Mouse (Mus musculus) liver, postnatal 0 days (tissue): ENCODE data around the gene Aldh4a1. TPM values are rescaled to one million over a fixed set of nuclear protein-coding genes. Genes with fewer than 3 reads are reported as not detected.

Experiments
- ATAC-seq: fragments of 200-750 bp; cut with Nextera tagmentation; 2 replicates; pipeline ENCODE4 v1.8.0; 2017; ENCODE audit warnings: mild to moderate bottlenecking, moderate library complexity
- DNase-seq: peaks from one replicate; pipeline ENCODE4 v3.0.0-alpha.2; 2016
- H3K27ac ChIP-seq: fragments of 300-500 bp; sonication (generic); 2 replicates; pipeline ENCODE4 v1.5.1; 2014; ENCODE audit warnings: antibody characterized with exemption, moderate library complexity, mild to moderate bottlenecking, low read depth
- H3K27me3 ChIP-seq: fragments of 300-500 bp; sonication (generic); 2 replicates; pipeline ENCODE4 v1.6.1; 2014; ENCODE audit warnings: low read length, control low read depth, mixed read lengths; ENCODE audit not compliant: insufficient read depth
- H3K36me3 ChIP-seq: fragments of 300-500 bp; sonication (generic); replicated peaks from 2 replicates; pipeline ENCODE4 v1.6.1; 2014; ENCODE audit warnings: mild to moderate bottlenecking, control low read depth, low read length, moderate library complexity, mixed read lengths; ENCODE audit not compliant: insufficient read depth
- H3K4me1 ChIP-seq: fragments of 300-500 bp; sonication (generic); 2 replicates; pipeline ENCODE4 v1.6.1; 2014; ENCODE audit warnings: antibody characterized with exemption, mild to moderate bottlenecking, control low read depth; ENCODE audit not compliant: insufficient read depth
- H3K4me2 ChIP-seq: fragments of 300-500 bp; sonication (generic); 2 replicates; pipeline ENCODE4 v1.6.1; 2014; ENCODE audit warnings: low read depth, mild to moderate bottlenecking, low read length, moderate library complexity, mixed read lengths
- H3K4me3 ChIP-seq: fragments of 300-500 bp; sonication (generic); 2 replicates; pipeline ENCODE4 v1.5.1; 2014; ENCODE audit warnings: low read depth, low read length
- H3K9ac ChIP-seq: fragments of 300-500 bp; sonication (generic); replicated peaks from 2 replicates; pipeline ENCODE4 v1.6.1; 2014; ENCODE audit warnings: mild to moderate bottlenecking, moderate library complexity
- H3K9me3 ChIP-seq: fragments of 300-500 bp; sonication (generic); 2 replicates; pipeline ENCODE4 v1.6.1; 2016; ENCODE audit warnings: mild to moderate bottlenecking, control low read depth, low read length, mixed read lengths
- CTCF ChIP-seq: sonication (generic); IDR thresholded peaks from 2 replicates; pipeline ENCODE4 v1.5.1; 2016; ENCODE audit warnings: antibody characterized with exemption, low read depth
- EP300 ChIP-seq: IDR thresholded peaks from 2 replicates; pipeline ENCODE4 v1.6.1; 2016; ENCODE audit warnings: antibody characterized with exemption, low read depth, mild to moderate bottlenecking
- WGBS: fragments of 180-500 bp; shearing (Covaris S2); extraction: QIAGEN DNeasy Blood & Tissue Kit; methylation state at CpG from one replicate; pipeline ENCODE4 v1.1.7; 2014; ENCODE audit not compliant: insufficient replicate concordance; 5-methylcytosine and 5-hydroxymethylcytosine counted together
- polyA plus RNA-seq: library from polyadenylated mRNA; unstranded; fragments of >200 nt; fragmentation: Nextera tagmentation; extraction: Ambion mirVana; gene quantifications from 2 replicates; pipeline ENCODE4 v1.2.1, GENCODE M21; 2015

Gene Aldh4a1
- polyA plus RNA-seq, 1 experiment from 2014 or later = 86.3 TPM

DNA sequence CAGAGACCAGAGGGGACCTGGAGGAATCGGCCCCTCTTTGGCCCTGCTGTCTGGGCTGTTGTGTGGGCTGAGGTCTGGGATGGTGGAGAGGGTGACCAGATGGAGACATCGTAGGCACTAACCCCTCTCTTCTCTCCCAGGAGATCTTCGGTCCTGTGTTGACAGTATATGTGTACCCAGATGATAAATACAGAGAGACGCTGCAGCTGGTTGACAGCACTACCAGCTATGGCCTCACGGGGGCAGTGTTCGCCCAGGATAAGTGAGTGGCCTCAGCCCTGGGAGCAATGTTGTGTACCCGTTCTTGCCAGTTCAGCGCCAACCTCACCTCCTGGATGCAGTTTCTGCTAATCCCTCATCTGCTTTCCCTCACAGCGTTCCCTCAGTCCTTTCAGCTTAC is 21.3 kb downstream of the Aldh4a1 start:
- DNase-seq (peak; percentile 83), ATAC-seq (peak; percentile 35; the same call in 1 of the 2 replicates)
- Histone ChIP-seq H3K4me2 (no peak overlapping the region), H3K27ac (no peak overlapping the region), H3K4me1 (peaks cover 9% of the 10 kb centered on the region; the same call in 1 of the 2 replicates), H3K27me3 (no peaks in the 10 kb centered on the region), H3K9me3 (no peaks in the 10 kb centered on the region), H3K9ac (no peak overlapping the region), H3K4me3 (no peak overlapping the region), H3K36me3 (peaks cover 35% of the 10 kb centered on the region)
- TF ChIP-seq CTCF = peak; percentile 91
- no peak for TF ChIP-seq EP300
- WGBS = 23% methylated on average over 9 of the region's 9 CpGs

DNA sequence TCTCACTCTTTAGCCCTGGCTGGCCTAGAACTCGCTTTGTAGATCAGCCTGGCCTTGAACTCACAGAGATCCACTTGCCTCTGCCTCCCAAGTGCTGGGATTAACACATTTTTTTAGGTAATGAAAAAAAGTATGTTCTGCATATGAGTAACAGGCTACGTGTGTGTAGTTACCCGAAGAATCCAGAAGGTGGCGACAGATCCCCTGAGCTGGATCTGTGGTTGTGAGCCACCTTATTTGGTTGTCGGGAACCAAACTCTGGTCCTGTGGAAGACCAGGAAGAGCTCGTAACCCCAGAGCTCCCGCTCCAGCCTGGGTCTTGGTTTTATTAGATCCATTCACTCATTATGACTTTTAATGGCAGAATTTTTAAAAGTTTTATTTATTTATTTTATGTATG is 24.2 kb downstream of the Aldh4a1 start:
- no peaks in the 10 kb centered on the region for H3K27me3 ChIP-seq
- peak; percentile 50 for TF ChIP-seq CTCF
- no peak for TF ChIP-seq EP300
- H3K9me3 ChIP-seq = no peaks in the 10 kb centered on the region
- H3K36me3 ChIP-seq = peaks cover 39% of the 10 kb centered on the region
- H3K4me3 ChIP-seq = no peak overlapping the region
- no peaks in the 10 kb centered on the region for H3K4me1 ChIP-seq
- no peak for ATAC-seq
- no peak overlapping the region for H3K27ac ChIP-seq
- H3K9ac ChIP-seq = no peak overlapping the region
- WGBS = 78% methylated on average over 7 of the region's 7 CpGs
- no peak overlapping the region for H3K4me2 ChIP-seq
- no peak for DNase-seq

DNA sequence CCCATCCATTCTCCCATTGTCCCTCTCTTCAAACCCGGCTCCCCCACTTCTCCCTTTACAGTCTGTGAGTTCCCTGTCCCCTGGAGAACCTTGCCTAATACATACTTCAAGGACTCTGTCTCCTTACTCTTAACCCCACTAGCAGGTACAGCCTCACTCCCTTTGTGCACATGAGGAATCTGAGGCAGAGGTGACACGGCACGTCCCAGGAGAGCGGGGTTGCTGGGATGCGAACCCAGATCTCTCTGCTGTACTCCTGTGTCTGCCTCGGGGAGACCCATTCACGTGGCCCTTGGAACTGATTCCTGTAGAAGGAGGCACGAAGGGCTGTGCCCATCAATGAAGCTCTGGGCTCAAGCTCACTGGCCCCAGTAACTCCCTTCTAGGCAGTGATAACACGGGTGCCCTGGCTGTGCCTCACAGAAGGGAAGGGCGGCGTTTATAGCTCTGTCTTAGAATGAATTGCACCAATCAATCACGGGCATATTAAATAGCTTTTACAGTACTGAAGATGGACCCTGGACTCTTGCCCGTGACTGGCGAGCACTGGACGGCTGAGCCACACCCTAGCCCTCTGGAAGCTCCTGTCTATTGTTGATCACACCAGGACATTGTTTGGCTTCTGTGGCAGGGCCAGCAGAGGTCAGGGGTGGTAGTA is 27.5 kb downstream of the Aldh4a1 start:
- Histone ChIP-seq H3K9me3 (no peaks in the 10 kb centered on the region), H3K36me3 (peaks cover 23% of the 10 kb centered on the region), H3K4me2 (no peak overlapping the region), H3K9ac (no peak overlapping the region), H3K4me3 (no peak overlapping the region), H3K27ac (no peak overlapping the region), H3K4me1 (no peaks in the 10 kb centered on the region), H3K27me3 (no peaks in the 10 kb centered on the region)
- TF ChIP-seq CTCF (no peak), EP300 (no peak)
- no peak for ATAC-seq
- WGBS = 72% methylated on average over 15 of the region's 15 CpGs
- no peak for DNase-seq

DNA sequence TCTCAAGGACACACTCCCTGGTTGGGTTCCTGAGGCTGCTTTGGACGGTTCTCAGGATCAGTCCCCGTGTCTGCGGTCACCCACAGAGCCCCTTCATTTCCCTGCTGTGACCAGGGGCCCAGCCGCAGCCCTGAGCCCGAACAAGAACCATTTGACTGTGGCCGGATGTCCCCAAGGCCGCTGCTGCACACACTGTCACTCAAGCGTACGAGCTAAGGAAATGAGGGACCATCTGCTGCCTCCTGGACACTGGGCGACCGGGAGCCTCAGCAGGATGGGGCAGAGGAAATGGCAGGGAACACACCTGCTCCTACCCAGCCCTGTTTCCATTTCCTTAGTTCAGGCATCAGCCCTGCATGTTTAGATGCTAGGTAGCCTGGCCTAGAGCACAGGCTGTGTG is 28.2 kb downstream of the Aldh4a1 start:
- ATAC-seq (no peak), DNase-seq (no peak)
- no peak overlapping the region for H3K27ac ChIP-seq
- no peaks in the 10 kb centered on the region for H3K4me1 ChIP-seq
- no peak overlapping the region for H3K9ac ChIP-seq
- no peak for TF ChIP-seq CTCF
- H3K27me3 ChIP-seq = no peaks in the 10 kb centered on the region
- no peak overlapping the region for H3K4me2 ChIP-seq
- peaks cover 19% of the 10 kb centered on the region for H3K36me3 ChIP-seq
- H3K9me3 ChIP-seq = no peaks in the 10 kb centered on the region
- WGBS = 57% methylated on average over 11 of the region's 11 CpGs
- no peak overlapping the region for H3K4me3 ChIP-seq

DNA sequence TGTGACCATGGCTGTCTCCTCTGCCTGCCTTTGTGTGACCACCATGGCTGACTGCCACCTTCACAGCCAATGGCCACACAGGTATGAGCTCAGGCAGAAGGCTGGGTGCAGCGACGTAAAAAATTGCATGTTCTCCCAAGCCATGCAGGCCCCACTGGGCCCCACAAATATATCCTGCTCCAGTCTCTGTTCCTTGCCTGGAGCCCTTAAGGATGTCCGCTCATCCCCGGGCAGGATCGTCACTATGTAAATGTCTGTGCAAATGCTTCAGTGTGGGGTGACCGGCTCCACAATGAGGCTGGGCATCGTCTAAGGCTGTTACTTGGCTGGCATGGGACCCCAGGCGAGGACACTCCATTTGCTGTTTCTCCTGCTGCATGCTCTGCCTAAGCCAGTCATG is 30.6 kb downstream of the Aldh4a1 start, which contains the start of gene Tas1r2:
Gene Tas1r2, plus strand, starts transcription at position 301 of the 400 bp plus-strand sequence.
- H3K36me3 ChIP-seq = peaks cover 11% of the 10 kb centered on the region
- H3K4me2 ChIP-seq = no peak within 1 kb of the TSS
- ATAC-seq (no peak), DNase-seq (no peak)
- no peak within 1 kb of the TSS for H3K4me3 ChIP-seq
- H3K27ac ChIP-seq = no peak within 1 kb of the TSS
- WGBS = 69% methylated on average over 8 of the region's 8 CpGs
- no peak for TF ChIP-seq EP300
- no peak within 1 kb of the TSS for H3K9ac ChIP-seq
- no peaks in the 10 kb centered on the region for H3K27me3 ChIP-seq
- H3K4me1 ChIP-seq = no peaks in the 10 kb centered on the region
- H3K9me3 ChIP-seq = no peaks in the 10 kb centered on the region

DNA sequence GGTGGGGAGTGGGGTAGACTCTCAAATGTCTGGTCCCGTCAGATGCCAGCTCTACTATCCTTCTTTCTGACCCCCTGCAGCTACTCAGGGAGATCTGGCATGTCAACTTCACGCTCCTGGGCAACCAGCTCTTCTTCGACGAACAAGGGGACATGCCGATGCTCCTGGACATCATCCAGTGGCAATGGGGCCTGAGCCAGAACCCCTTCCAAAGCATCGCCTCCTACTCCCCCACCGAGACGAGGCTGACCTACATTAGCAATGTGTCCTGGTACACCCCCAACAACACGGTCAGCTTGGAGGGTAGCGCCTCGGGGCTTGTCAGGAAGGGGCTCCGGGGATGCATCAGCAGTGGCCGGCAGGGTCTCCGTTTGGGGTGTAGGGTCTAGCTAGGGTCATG is 39.2 kb downstream of the Aldh4a1 start:
- no peaks in the 10 kb centered on the region for H3K4me1 ChIP-seq
- 81% methylated on average over 14 of the region's 14 CpGs for WGBS
- no peak for DNase-seq
- TF ChIP-seq CTCF = no peak
- no peak for TF ChIP-seq EP300
- no peak overlapping the region for H3K4me2 ChIP-seq
- ATAC-seq = no peak
- no peaks in the 10 kb centered on the region for H3K27me3 ChIP-seq
- H3K36me3 ChIP-seq = no peaks in the 10 kb centered on the region
- H3K27ac ChIP-seq = no peak overlapping the region
- H3K9me3 ChIP-seq = no peaks in the 10 kb centered on the region
- no peak overlapping the region for H3K4me3 ChIP-seq
- H3K9ac ChIP-seq = no peak overlapping the region
